Mouse (Mus musculus) embryonic facial prominence, embryonic 11.5 days (tissue): ENCODE data around the gene Olfr635. TPM values are rescaled to one million over a fixed set of nuclear protein-coding genes. Genes with fewer than 3 reads are reported as not detected.
A peak's percentile ranks its signal among the peaks of the same experiment; 100 is the strongest.
"Not testable (repeated sequence)": the region's sequence is repeated elsewhere in the genome, so short reads cannot be mapped to it uniquely, and the experiment has no call there.

ENCODE experiments used
- ATAC-seq: fragments of 200-750 bp; cut with Nextera tagmentation; replicated peaks from 2 replicates; pipeline ENCODE4 v1.8.0; 2017; ENCODE audit warnings: low read depth; ENCODE audit not compliant: insufficient number of reproducible peaks, low FRiP score, low TSS enrichment
- DNase-seq: peaks from one replicate; pipeline ENCODE4 v3.0.0-alpha.2; 2015; ENCODE audit warnings: low spot score
- H3K27ac ChIP-seq: fragments of 300-500 bp; sonication (generic); replicated peaks from 2 replicates; pipeline ENCODE4 v1.5.1; 2014; ENCODE audit warnings: mild to moderate bottlenecking, low read depth, low read length, control low read depth
- H3K27me3 ChIP-seq: fragments of 300-500 bp; sonication (generic); 2 replicates; pipeline ENCODE4 v1.6.1; 2014; ENCODE audit warnings: mild to moderate bottlenecking, low read length, moderate library complexity, mixed read lengths; ENCODE audit not compliant: control insufficient read depth, insufficient read depth
- H3K36me3 ChIP-seq: fragments of 300-500 bp; sonication (generic); replicated peaks from 2 replicates; pipeline ENCODE4 v1.6.1; 2014; ENCODE audit warnings: low read depth, mild to moderate bottlenecking, low read length, moderate library complexity, mixed read lengths; ENCODE audit not compliant: control insufficient read depth, insufficient read depth
- H3K4me1 ChIP-seq: fragments of 300-500 bp; sonication (generic); 2 replicates; pipeline ENCODE4 v1.6.1; 2014; ENCODE audit warnings: low read length, mixed read lengths; ENCODE audit not compliant: control insufficient read depth, insufficient read depth
- H3K4me2 ChIP-seq: fragments of 300-500 bp; sonication (generic); 2 replicates; pipeline ENCODE4 v1.6.1; 2014; ENCODE audit warnings: low read depth, mild to moderate bottlenecking, control low read depth, low read length, moderate library complexity
- H3K4me3 ChIP-seq: fragments of 300-500 bp; sonication (generic); 2 replicates; pipeline ENCODE4 v1.5.1; 2014; ENCODE audit warnings: low read depth, low read length, control low read depth
- H3K9ac ChIP-seq: fragments of 300-500 bp; sonication (generic); replicated peaks from 2 replicates; pipeline ENCODE4 v1.6.1; 2014; ENCODE audit warnings: mild to moderate bottlenecking, control low read depth, low read length
- H3K9me3 ChIP-seq: fragments of 300-500 bp; sonication (generic); replicated peaks from 2 replicates; pipeline ENCODE4 v1.6.1; 2016; ENCODE audit warnings: mild to moderate bottlenecking, low read length, inconsistent platforms, mixed read lengths; ENCODE audit not compliant: control insufficient read depth
- whole genome bisulfite sequencing: fragments of 180-500 bp; shearing (Covaris S2); extraction: QIAGEN DNeasy Blood & Tissue Kit; methylation state at CpG from one replicate; pipeline ENCODE4 v1.1.7; 2014; 5-methylcytosine and 5-hydroxymethylcytosine counted together
- polyA plus RNA-seq: library from polyadenylated mRNA; unstranded; fragments of >200 nt; fragmentation: Nextera tagmentation; extraction: Ambion mirVana; gene quantifications from 2 replicates; pipeline ENCODE4 v1.2.1, GENCODE M21; 2014

Olfr635 gene
- polyA plus RNA-seq: not detected in 2 replicates

DNA sequence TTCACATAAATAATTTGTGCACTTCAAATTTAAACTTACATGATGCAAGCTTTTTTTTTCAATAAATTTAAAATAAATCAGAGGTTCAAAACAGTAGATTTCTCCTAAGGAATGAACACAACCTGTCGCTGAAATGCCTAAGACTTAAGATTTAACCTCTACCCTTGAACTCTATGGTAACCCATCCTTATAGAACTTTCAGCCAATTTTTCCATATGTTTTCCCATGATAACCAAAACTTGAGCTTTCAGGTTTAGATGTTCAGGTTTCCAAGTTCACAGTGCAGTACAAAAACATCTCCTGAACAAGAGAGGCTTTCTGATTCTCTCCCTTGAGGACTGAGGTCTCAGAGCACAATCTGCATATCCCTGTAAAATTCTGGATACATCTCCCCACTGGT is at the start of gene Olfr635:
TSS of gene Olfr635 (plus strand) at position 301 of the 400 bp plus-strand sequence.
- DNase-seq (no peak), ATAC-seq (no peak)
- 69% methylated on average over 1 of the region's 1 CpGs for WGBS

DNA sequence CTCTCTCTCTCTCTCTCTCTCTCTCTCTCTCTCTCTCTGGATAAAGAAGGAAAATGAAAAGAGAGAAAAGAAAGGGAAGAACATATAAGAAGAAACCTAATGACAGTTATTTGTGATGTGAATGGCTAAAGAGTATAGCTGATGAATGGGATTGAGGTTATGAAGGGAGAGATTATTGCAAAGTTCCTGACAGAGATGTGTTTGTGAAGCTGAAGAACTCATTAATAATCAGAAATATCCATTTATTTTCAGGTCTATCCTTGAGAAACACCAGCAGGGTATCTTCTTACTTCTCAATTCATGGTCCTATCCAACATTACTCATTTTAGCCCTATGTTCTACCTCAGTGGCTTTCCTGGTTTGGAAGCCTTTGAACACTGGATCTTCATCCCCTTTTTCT is 42.4 kb upstream of the Olfr635 start, which contains the start of gene Olfr631:
TSS of gene Olfr631 (plus strand) at position 301 of the 400 bp plus-strand sequence.
- H3K4me2 ChIP-seq: no peak within 1 kb of the TSS
- H3K36me3 ChIP-seq: no peaks in the 10 kb centered on the region
- H3K4me3 ChIP-seq: no peak within 1 kb of the TSS
- H3K27me3 ChIP-seq: no peaks in the 10 kb centered on the region
- ATAC-seq (no peak), DNase-seq (no peak)
- no peaks in the 10 kb centered on the region for H3K4me1 ChIP-seq
- no peaks in the 10 kb centered on the region for H3K9me3 ChIP-seq
- no peak within 1 kb of the TSS for H3K9ac ChIP-seq
- H3K27ac ChIP-seq: no peak within 1 kb of the TSS

More for the DNA sequence above, at the start of gene Olfr635:
- no peaks in the 10 kb centered on the region for H3K27me3 ChIP-seq
- no peaks in the 10 kb centered on the region for H3K9me3 ChIP-seq
- H3K4me2 ChIP-seq: no peak within 1 kb of the TSS
- H3K9ac ChIP-seq: no peak within 1 kb of the TSS
- H3K27ac ChIP-seq: no peak within 1 kb of the TSS
- H3K36me3 ChIP-seq: no peaks in the 10 kb centered on the region
- H3K4me3 ChIP-seq: no peak within 1 kb of the TSS
- no peaks in the 10 kb centered on the region for H3K4me1 ChIP-seq

DNA sequence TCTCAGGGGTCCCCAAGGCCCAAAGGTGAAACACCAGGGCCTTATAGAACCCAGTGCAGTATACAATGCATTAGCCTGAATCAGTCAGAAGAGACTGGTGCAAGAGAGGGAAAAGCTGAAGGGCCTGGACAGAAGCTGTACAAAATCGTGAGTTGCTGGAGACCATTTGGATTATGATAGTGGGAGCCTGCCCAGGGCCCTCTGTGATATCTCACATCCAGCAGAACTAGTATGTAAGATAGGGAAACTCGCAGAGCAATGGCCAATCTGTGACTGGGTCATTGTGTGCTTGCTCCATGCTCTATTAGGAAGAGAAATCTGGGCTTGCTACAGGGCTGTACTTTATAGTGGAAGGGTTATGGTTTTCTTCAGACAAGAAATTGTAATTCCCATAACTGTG is 36.7 kb upstream of the Olfr635 start, which contains the start of gene Olfr632:
TSS of gene Olfr632 (plus strand) at position 84 of the 400 bp plus-strand sequence.
- Histone ChIP-seq H3K27me3 (no peaks in the 10 kb centered on the region), H3K27ac (no peak within 1 kb of the TSS), H3K9ac (no peak within 1 kb of the TSS), H3K9me3 (no peaks in the 10 kb centered on the region), H3K36me3 (no peaks in the 10 kb centered on the region), H3K4me2 (no peak within 1 kb of the TSS), H3K4me3 (no peak within 1 kb of the TSS), H3K4me1 (no peaks in the 10 kb centered on the region)
- DNase-seq (no peak), ATAC-seq (no peak)
- WGBS: 84% methylated on average over 2 of the region's 2 CpGs

DNA sequence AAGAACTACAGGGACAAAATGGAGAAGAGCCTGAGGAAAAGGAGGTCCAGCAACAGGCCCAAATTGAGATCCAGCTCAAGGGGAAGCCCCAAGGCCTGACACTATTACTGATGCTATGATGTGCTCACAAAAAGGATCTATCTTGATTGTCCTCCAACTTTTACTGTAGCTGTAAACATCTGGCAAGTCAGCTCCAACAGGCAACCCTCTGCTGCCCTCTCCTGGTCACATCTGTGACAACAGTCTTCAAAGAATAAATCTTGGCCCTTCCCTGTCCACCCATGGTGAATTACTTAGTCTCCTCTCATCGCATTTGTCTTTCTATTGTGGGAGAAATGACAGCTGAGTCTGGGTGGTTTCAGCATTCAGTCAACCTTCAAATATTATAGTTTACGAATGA is 28.2 kb upstream of the Olfr635 start:
- Histone ChIP-seq H3K27ac (no peak overlapping the region), H3K4me2 (no peak overlapping the region), H3K9ac (no peak overlapping the region), H3K36me3 (no peaks in the 10 kb centered on the region), H3K4me3 (no peak overlapping the region), H3K27me3 (no peaks in the 10 kb centered on the region), H3K9me3 (no peaks in the 10 kb centered on the region), H3K4me1 (no peaks in the 10 kb centered on the region)
- 31% methylated on average over 2 of the region's 2 CpGs for WGBS
- peak; percentile 75 for DNase-seq
- ATAC-seq: no peak

DNA sequence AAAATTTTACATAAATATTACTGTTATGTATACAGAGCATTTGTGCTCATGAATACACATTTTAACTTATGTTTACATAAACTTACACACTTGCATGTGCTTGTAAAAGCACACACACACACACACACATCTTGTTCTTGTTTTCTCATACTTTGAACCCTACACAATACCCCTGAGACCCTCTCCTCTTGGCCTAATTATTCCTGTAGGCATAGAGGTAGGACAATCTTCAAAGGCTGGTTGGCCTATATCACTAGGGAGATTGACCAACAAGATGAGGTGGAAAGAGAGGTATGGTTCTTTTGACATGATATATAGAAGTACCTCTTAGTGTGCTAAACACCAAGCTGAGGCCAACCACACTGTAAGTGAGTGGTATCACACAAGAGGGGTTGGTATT is 26.8 kb upstream of the Olfr635 start, which contains the start of gene Olfr633:
TSS of gene Olfr633 (plus strand) at position 301 of the 400 bp plus-strand sequence.
- Histone ChIP-seq H3K27ac (no peak within 1 kb of the TSS), H3K4me2 (no peak within 1 kb of the TSS), H3K4me3 (no peak within 1 kb of the TSS), H3K9ac (no peak within 1 kb of the TSS), H3K27me3 (no peaks in the 10 kb centered on the region), H3K9me3 (no peaks in the 10 kb centered on the region), H3K4me1 (no peaks in the 10 kb centered on the region), H3K36me3 (no peaks in the 10 kb centered on the region)
- DNase-seq (no peak), ATAC-seq (no peak)

DNA sequence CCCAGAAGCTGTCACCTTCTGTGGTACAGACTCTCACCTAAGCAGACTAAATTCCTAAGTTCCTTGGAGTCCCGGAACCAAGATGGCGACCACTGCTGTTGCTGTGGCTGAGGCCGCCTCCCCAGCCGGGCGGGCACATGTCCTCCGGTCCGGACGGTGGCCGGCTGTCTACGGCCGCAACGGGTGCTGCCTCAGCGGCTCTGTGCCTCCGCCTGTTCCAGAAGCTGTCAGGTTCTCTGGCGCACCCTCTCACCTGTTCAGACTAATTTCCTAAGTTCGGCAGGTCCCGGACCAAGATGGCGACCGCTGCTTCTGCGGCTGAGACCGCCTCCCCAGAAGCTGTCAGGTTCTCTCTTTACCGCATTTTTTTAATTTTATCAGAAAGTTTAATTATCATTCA is 4.1 kb upstream of the Olfr635 start:
- WGBS: 95% methylated on average over 22 of the region's 22 CpGs

DNA sequence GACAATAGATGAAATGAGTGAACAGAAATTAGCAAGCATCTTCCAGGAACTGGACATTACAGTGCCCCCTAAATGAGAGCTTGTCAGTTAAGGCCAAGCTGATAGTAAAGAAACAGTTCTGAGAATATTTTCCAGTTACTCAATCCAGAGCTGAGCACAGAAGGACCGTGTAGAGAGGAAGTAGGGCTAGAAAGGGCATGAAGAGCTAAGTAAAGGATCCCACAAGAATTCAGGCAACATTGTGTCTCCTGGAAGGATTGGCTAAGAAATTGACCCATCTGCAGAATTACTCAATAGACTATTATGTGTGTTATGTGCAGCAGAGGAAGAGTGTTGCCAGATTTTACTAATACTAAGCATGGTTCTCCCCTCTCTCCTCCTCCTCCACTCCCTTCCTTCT is 830 bp downstream of the Olfr635 start:
- H3K9ac ChIP-seq: no peak overlapping the region
- H3K36me3 ChIP-seq: no peaks in the 10 kb centered on the region
- no peaks in the 10 kb centered on the region for H3K27me3 ChIP-seq
- no peak overlapping the region for H3K4me3 ChIP-seq
- H3K27ac ChIP-seq: no peak overlapping the region
- DNase-seq (no peak), ATAC-seq (no peak)
- WGBS: 56% methylated on average over 1 of the region's 1 CpGs
- H3K4me2 ChIP-seq: no peak overlapping the region
- no peaks in the 10 kb centered on the region for H3K9me3 ChIP-seq
- no peaks in the 10 kb centered on the region for H3K4me1 ChIP-seq

More for the DNA sequence above, 4.1 kb upstream of the Olfr635 start:
- not testable (repeated sequence) for H3K4me2 ChIP-seq, H3K36me3 ChIP-seq, H3K9me3 ChIP-seq, DNase-seq, H3K4me1 ChIP-seq, ATAC-seq, H3K27me3 ChIP-seq, H3K9ac ChIP-seq, H3K4me3 ChIP-seq, H3K27ac ChIP-seq

DNA sequence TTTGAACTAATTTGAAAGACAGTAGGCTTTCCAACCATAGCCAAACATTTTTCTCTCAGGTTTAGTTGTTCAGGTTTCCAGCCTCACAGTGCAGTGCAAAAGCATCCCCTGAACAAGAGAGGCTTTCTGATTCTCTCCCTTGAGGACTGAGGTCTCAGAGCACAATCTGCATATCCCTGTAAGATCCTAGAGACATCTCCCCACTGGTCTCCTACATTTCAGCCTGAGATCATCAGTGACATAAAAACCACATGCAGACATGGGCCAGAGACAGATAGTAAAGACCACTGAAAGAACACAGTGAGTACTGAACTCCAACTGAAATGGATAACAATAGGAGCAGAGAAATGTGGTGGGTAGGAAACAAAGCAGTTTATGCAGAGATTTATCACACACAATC is 27.5 kb downstream of the Olfr635 start, which contains the start of gene Olfr638:
TSS of gene Olfr638 (plus strand) at position 301 of the 400 bp plus-strand sequence.
- H3K9ac ChIP-seq: no peak within 1 kb of the TSS
- no peak within 1 kb of the TSS for H3K4me2 ChIP-seq
- no peaks in the 10 kb centered on the region for H3K27me3 ChIP-seq
- no peak for ATAC-seq
- DNase-seq: no peak
- H3K4me3 ChIP-seq: no peak within 1 kb of the TSS
- H3K36me3 ChIP-seq: no peaks in the 10 kb centered on the region
- no peak within 1 kb of the TSS for H3K27ac ChIP-seq
- H3K9me3 ChIP-seq: no peaks in the 10 kb centered on the region
- no peaks in the 10 kb centered on the region for H3K4me1 ChIP-seq
